Mouse (Mus musculus): Measurements from ENCODE around the gene Cbwd1. TPM values are rescaled to one million over a fixed set of nuclear protein-coding genes. Genes with fewer than 3 reads are reported as not detected.

Gene Cbwd1
- 10 to 100 TPM; 10.6 to 11.4 TPM for total RNA-seq (2021)

DNA sequence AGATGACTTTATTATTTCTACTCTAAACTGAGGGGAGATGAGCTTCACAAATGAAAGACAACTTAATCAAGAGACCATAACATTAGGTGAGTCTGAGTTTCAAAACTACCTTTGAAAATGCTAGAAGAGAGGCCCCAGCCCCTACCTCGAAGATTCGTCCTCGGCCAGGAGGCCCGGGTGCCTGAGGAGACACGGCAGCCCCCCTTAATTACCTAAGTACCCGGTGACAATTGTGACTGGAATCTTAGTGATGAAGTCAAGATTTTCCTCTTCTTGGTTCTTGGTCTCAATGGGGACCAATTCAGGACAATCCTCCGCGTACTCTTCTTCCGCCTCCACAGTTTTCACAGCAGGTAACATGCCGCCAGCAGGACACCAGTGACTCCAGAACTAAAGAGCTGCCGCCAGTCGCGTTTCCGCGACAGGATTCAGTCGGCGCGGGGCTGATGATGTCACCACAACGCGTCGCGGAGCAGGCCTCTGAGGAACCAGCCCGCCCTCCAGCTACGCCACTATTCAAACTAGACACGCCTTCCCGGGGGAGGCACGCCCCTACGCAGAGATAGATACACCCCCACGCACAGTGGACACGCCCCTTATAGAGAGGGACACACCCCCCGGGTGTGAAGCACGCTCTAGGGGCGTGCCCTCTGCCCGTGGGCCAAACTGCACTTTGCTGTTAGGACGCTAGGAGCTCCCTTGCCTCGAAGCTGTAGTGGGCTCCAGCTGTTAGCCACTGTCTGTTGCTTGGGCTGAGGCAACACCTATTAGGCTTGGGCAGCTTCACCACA lies at the start of gene Cbwd1:
Gene Cbwd1 (minus strand): TSS at position 439 of the 791 bp plus-strand sequence.
- peak; percentile 96 for DNase-seq
- intact Hi-C loops (cut with DNase I) = loop anchor here (2.0 to 5.0 kb wide), 2 partner anchors 37 to 146 kb away; partner anchors contain the start of gene Dock8

DNA sequence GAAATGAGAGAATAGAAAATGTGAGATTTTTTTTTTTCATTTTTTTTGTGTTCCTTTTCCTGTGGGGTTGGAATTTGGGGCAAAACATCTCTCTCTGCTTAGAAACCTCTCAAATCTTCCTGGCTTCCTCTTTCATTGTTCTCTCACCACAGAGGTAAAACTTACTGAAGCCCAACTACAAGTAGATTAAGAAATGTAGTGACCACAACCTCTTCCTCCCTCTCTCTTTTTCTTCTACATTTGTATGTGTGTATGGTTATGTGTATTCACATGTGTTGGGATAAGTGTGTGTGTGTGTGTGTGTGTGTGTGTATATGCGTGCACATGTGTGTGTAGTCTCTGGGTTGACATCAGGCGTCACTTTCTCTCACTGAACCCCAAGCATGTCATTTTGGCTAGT lies 47.1 kb upstream of the Cbwd1 start:
- intact Hi-C loops (cut with DNase I) = no loop called here
- DNase-seq = no peak

DNA sequence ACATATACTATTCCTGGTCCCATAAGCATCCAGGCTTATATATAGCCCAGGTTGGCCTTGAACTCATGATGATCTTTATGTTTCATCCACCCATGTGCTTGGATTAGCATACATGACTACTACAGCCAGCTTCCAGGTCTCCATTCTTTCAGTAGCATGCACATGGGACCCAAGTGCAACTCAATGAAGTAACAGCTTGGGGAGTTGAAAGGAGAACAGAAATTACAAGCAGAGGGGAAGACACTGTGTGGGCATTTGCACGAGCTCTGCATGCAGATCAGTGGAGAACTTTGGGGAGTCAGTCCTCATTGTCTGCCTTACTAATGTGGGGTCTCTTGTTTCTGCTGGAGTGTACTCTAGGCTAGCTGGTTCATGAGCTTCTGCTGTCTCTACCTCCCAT lies 45.3 kb upstream of the Cbwd1 start:
- intact Hi-C loops (cut with DNase I) = no loop called here
- DNase-seq = no peak

DNA sequence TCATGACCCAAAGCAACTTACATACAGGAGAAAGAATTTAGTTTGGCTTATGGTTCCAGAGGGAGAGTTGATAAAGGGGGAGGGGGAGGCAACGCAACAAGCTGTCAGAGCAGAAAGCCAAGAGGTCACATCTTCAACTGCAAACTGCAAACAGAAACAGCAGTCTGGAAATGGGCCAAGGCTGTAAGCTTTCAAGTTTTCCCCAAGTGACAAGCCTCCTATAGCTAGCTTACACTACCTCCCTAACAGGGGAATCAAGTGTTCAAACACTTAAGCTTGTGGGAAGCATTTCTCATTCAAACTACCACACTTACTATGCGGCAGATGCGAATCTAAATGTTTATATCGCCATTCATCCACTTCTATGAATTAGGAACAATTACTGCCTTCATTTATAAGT lies 42.4 kb upstream of the Cbwd1 start:
- intact Hi-C loops (cut with DNase I) = no loop called here

DNA sequence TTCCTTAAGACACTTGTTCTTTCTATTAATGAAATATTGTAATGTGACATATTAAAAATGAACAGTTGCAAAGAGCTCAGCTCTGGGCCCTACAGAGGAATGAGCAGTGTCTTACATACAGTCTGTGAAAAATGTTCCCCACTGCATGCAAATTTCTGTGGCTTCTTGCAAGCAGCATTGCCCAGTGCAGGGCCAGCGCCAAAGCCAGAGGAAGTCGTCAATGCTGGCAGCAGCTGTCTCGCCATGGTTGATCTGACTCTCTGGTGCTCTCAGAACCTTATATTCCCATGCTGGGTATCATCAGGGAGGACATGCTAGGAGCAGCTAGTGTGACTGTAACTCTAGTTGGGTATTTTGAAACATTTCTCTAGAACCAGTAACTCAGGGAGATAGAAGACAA lies 41.4 kb upstream of the Cbwd1 start:
- intact Hi-C loops (cut with DNase I) = no loop called here
- DNase-seq = no peak

More for the DNA sequence above, 42.4 kb upstream of the Cbwd1 start:
- no peak for DNase-seq

DNA sequence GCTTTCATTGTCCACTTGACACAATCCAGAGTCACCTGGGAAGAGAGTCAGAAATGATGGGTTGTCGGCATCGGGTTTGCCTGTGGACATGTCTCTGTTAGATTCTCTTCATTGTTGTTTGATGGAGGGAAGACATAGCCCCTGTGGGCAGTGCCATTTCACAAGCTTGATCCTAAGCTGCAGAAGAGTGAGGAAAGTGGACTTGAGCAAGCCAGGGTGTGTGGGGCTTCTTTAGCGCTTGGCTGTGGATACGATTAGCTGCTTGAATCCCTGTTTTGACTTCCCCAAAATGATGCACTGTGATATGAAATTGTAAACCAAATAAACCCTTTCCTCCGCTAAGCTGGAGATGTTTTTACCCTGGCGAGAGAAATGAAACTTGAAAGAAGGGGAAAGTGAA lies 40.6 kb upstream of the Cbwd1 start:
- DNase-seq = no peak
- intact Hi-C loops (cut with DNase I) = no loop called here

DNA sequence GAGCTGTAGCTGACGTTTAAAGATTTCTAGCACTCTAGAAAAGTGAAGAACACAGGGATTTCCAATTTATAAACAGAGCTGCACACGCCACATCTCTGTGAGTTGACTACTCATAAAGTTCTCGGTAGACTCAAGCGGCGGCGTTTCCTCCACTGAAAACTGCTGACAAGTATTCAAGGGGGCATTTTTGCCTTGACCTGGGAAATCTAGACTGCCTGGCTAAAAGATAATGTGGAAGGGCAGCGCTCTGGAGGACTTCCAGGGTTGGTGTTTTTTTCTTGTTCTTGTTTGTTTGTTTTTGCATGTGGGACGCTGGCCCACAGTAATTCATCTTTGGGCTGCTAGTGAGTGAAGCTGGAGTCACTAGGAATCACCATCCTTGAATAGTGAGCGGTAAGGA lies 38.7 kb upstream of the Cbwd1 start:
- intact Hi-C loops (cut with DNase I) = no loop called here
- DNase-seq = no peak

DNA sequence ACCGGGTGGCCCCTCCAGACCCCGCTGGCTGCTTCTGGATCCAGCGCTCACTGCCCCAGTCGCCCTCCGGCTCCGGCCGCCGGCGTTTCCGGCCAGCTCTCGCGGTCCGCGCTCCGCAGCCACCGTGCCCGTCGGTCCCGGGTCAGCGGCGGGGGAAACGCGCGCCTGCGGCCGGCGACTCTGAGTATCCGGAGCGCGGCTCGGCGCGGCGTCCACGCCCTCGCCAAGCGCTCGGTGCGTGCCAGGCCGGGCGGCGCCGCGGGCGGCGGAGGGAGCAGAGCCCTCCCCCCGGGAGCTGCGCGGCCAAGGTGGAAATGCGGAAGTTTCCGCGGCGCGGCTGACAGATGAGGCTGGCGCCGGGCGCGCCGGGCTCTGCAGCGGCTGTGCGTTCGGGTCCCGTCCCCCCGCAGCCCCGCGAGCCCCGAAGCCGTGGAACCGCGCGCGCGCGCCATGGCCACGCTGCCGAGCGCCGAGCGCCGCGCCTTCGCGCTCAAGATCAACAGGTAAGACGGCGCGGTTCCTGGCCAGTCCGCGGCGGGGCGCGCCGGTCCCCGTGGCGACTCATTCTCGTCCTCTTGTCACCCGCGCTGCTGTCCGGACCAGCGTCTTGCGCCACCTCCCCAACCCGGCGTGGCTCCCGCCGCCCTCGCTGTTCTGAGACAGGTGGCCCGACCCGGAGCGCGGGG lies 37.9 kb upstream of the Cbwd1 start, which contains the start of gene Dock8:
Gene Dock8 (plus strand): TSS at position 334 of the 686 bp plus-strand sequence.
- intact Hi-C loops (cut with DNase I) = loop anchor here (2.0 kb wide), 1 partner anchor 39 kb away; the partner anchor contains the start of gene Cbwd1

DNA sequence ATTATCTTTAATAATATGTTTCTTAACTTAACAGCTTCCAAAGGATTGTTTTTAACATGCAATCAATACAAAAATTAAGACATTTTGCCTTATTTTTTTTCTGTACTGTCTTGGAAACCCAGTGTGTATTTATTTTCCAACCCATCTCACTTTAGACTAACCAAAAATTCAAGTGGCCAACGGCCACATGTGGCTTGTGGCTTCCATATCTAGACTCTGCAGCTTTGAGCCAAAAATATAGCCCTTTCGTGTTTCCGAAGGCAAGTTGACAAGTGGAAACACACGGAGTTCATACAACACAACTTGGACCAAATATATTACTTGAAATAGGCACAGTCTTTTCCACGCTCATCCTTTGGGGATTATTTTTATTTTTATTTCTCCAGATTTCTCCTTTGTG lies 37.2 kb upstream of the Cbwd1 start:
- no peak for DNase-seq
- intact Hi-C loops (cut with DNase I) = loop anchor here (2.0 kb wide), 1 partner anchor 38 kb away; the partner anchor contains the start of gene Cbwd1

More for the DNA sequence above, 37.9 kb upstream of the Cbwd1 start, which contains the start of gene Dock8:
- DNase-seq = peak; percentile 74 to 80

DNA sequence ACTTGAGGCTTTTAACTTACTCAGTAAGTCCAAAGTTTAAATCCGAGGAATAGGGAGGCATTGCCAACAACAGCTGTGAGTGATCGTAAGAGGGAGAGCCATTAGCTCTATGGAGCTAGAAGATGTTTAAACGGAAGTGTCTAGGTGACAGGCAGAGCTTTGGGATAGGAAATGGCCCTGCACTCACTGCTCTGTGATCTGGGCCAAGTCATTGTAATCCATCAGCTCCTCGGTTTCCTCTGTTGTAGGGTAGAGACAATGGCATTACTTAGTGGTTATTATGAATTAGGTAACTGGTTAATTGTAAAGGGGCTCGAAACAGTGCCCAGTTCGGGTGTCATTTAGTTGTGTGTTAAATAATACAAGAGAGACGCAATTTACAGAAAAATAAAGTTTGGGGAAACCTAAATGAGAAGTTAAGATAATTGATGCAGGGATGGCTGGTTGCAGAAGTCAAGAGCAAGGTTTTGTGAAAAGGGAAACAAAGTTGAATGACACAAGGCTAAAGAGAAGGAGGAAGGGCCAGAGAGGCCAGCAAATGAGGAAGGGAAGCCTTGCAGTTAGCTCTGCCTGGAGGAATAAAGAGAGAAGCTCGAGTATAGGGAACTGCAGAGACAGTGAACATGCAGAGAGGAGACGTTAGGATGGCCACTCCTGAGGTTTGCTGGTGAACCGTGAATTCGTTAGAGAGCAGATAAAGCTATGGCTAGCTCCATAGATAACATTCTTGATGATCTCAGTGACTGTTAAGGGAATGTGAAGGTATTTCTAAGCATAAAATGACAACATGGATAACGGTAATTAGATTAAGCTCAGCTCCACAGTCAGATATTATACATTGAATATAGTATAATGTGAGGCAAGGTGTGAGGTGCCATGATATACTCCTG lies 35.6 kb upstream of the Cbwd1 start:
- no peak for DNase-seq

DNA sequence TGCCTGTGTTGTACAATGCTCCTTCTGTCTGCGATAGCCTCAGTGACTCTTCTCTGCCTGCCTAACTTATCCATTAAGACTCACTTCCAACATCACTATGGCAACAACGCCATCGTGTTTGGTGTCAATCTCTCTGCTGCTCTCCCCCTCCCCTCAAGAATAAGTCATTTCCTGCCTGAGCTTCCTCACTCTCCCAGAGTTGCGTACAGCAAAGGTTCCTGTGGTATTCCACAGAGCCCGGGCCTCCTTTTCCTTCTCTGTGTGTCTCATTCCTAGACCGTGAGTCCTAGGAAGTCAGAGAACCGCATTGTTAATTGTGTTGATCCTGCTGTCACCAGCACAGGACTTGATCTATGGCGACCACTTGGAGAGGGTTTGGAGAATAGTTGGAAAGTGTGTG lies 33.5 kb upstream of the Cbwd1 start:
- intact Hi-C loops (cut with DNase I) = no loop called here
- no peak for DNase-seq

More for the DNA sequence above, 35.6 kb upstream of the Cbwd1 start:
- intact Hi-C loops (cut with DNase I) = no loop called here

DNA sequence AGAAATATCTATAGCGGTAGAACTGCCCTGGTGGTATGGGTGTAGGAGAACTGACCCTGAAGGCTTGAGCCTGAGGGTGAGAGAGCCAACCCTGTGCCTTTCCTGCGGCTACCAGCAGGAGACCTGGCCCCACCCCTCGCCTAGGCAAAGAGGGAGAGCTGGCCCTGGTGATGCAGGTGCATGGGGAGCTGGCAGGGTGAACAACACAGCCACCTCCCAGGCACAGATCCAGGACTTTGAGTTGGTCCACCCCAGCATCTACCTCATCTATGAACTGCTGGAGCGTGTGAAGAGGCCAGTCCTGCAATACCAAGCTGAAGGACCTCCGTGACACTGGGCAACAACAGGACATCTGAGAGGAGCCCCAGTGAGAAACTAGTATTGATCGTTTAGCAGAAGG lies 32.1 kb upstream of the Cbwd1 start:
- DNase-seq = no peak
- intact Hi-C loops (cut with DNase I) = no loop called here

DNA sequence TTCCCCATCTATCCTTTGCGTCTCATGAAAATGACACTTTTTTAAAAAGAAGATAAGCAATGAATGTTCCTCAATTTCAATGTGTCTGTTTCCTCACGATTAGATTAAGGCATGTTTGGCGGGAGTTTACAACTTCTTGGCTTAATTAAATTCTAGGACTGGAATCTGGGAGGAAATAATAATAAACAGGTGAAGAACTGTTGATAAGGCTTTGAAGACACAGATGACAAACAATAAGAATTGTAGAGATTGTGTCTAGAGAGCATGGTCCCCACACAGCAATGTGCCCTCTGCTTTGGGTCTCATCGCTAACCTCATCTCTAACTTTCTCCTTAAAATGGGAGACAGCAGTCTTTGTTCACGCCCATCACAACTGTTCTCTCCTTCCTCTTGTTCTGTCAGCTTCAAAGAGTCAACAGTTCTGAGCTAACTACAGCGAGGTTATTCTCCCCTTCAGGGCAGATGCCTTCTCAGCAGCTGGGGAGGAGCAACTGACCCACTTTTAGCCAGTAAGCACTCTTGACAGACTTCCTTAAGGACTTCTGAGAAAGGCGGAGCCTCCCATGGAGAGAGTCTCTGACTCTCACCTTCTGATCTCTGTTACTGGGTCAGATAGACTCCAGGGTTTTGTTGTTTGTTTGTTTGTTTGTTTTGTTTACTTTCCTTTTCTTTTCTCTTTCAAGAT lies 28.9 kb upstream of the Cbwd1 start:
- intact Hi-C loops (cut with DNase I) = no loop called here
- DNase-seq = no peak

DNA sequence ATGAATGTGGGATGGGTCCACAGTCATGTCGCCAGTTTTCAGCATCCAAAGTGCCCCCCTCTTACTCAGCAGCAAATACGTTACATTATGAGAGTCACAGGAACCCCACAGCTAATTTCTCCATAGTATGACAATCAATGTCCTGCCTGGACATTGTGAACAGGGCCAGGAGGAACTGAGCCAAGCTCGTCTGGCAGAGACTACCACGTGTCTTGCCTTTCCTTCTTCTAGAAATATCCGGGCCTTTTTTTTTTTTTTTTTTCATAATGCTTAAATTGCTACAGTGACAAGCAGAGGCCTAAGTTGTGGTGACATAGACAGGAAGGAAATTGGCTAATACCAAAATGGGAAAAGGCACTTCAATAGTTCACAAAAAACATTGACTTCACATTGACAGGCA lies 27.4 kb upstream of the Cbwd1 start:
- peak; percentile 33 to 40 for DNase-seq
- intact Hi-C loops (cut with DNase I) = no loop called here

DNA sequence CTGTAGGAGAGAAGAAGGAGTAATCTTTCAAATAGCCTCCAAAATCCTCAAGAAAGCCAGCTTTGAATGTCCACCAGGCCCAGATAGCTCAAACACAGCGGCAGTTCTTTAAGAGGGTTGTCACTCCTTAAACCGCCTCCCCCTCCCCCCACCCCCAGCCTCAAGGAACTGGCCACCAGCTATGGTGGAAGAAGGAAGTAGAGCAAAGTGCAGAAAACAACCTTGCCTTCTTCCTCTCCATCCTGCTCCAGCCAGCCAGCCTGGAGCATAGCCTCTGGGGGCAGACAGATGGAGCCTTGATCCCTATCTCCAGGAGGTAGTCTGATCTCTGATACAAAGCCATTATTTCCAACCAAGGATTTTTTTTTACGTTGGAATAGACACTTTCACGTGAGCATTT lies 25.9 kb upstream of the Cbwd1 start:
- no peak for DNase-seq
- intact Hi-C loops (cut with DNase I) = no loop called here

DNA sequence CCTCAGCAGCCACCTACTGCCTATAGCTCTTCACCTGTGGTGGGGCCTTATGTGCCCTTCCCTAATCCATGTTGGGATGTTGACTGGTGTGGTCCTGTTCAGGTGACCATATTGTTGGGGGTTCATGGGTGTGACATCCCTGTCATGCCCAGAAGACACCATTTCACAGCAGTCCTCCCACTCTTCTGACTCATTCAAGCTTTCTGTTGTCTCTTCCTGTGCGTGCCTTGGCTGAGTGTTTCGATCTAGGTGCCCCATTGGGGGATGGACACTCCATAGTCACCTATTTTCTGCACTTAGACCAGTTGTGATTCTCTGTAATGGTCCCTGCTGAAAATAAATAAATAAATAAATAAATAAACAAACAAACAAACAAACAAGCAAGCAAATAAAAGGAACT lies 23.6 kb upstream of the Cbwd1 start:
- DNase-seq = no peak
- intact Hi-C loops (cut with DNase I) = no loop called here

DNA sequence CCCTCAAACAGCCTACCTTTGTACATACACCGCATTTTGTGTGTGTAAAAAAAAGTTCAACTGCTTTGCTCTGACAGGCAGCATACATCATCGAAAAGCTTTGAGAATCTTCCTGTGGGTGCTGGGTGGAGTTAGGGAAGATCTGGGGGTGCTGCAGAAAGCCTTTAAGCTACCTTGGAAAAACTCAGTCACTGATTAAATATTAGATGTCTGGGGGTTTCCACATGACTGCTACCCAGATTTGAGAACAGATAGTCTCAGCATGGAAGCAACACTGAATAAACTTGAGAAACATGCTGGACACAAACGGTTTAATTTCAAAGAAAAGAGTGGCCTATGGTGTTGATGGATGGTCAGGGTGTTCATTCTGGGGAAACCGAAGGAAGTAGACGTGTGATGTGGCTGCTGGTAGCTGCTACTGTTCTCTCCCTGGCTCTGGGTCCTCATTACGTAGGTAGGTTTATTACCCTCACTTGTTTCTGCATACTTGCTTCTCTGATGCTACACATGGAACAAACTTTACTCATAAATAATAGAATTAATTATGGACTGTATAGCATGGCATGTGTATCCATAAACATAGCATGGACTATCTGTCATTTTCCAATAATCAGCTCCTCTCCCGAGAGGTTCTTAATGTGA lies 22.6 kb upstream of the Cbwd1 start:
- no peak for DNase-seq
- intact Hi-C loops (cut with DNase I) = no loop called here

DNA sequence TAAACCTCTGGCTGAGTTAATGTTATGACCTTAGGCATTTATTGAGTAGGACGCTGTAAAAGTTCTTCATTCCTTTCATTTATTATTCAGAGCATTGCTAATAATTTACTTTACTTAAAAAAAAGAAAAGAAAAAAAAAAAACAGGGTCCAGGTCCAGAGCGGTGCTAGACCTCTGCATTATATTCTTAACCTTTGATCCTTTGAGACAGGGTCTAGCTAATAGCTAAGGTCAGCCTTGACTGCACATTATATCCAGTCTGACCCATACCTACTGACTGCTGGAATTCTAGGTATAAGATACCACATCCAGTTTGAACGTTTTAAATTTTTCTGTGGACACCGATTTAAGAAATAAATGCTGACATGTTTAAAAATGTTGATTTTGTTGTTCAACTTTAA lies 21.6 kb upstream of the Cbwd1 start:
- no peak for DNase-seq
- intact Hi-C loops (cut with DNase I) = no loop called here

DNA sequence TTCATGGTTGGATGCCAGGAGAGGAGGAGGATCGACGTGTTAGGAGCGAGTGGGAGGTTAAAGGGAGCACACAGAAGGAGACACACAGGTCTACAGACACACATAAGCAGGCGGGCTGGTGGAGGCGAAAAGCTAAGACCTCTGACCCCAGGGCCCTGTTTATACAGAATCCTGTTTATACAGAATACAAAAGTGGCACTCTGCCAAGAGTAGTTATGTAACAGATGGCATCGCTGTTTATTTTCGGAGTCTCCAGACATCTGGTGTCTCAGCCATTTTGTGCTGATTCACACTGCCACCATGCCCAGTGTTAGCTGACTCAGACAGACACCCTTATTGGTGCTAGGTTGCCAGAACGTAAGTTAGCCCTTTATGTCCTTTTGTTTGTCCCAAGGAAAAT lies 19.9 kb upstream of the Cbwd1 start:
- DNase-seq = no peak
- intact Hi-C loops (cut with DNase I) = no loop called here

All from heart, postnatal 36 days (tissue).